Mouse (Mus musculus) heart, embryonic 14.5 days (tissue): ENCODE data around the gene Zdhhc19. TPM values are rescaled to one million over a fixed set of nuclear protein-coding genes. Genes with fewer than 3 reads are reported as not detected.
A peak's percentile ranks its signal among the peaks of the same experiment; 100 is the strongest.

Source experiments
- ATAC-seq: fragments of 200-750 bp; cut with Nextera tagmentation; 2 replicates; pipeline ENCODE4 v1.8.0; 2017; ENCODE audit warnings: low read depth, moderate TSS enrichment; ENCODE audit not compliant: insufficient number of reproducible peaks, insufficient read depth, low FRiP score
- H3K27ac ChIP-seq, 2 experiments: fragments of 200-500 bp in 1 of 2; fragments of 300-500 bp in 1 of 2; sonication (generic) in 1 of 2; replicated peaks in 1 of 2; 2 replicates each; pipeline ENCODE4 v1.5.1; 2012 to 2014; ENCODE audit warnings: low read depth in 2 of 2, low read length in 2 of 2, control low read depth in 1 of 2, mild to moderate bottlenecking in 1 of 2, mixed read lengths in 1 of 2; ENCODE audit not compliant: control insufficient read depth in 1 of 2, insufficient read depth in 1 of 2
- H3K27me3 ChIP-seq: fragments of 300-500 bp; sonication (generic); 2 replicates; pipeline ENCODE4 v1.6.1; 2014; ENCODE audit warnings: mild to moderate bottlenecking, low read length, control low read depth; ENCODE audit not compliant: control insufficient read depth, insufficient read depth
- H3K36me3 ChIP-seq: fragments of 300-500 bp; sonication (generic); 2 replicates; pipeline ENCODE4 v1.6.1; 2014; ENCODE audit warnings: mild to moderate bottlenecking, control low read depth, low read length, mixed read lengths; ENCODE audit not compliant: control insufficient read depth, insufficient read depth
- H3K4me1 ChIP-seq, 2 experiments: fragments of 200-500 bp in 1 of 2; fragments of 300-500 bp in 1 of 2; sonication (generic) in 1 of 2; 2 replicates each; pipeline ENCODE4 v1.6.1; 2012 to 2014; ENCODE audit warnings: low read length in 2 of 2, control low read depth in 1 of 2, mixed read lengths in 1 of 2; ENCODE audit not compliant: control insufficient read depth in 2 of 2, insufficient read depth in 2 of 2
- H3K4me2 ChIP-seq: fragments of 300-500 bp; sonication (generic); 2 replicates; pipeline ENCODE4 v1.6.1; 2014; ENCODE audit warnings: mild to moderate bottlenecking, low read length
- H3K4me3 ChIP-seq, 2 experiments: fragments of 200-500 bp in 1 of 2; fragments of 300-500 bp in 1 of 2; sonication (generic) in 1 of 2; 2 replicates each; pipeline ENCODE4 v1.5.1; 2012 to 2014; ENCODE audit warnings: low read length in 2 of 2, mild to moderate bottlenecking in 2 of 2, control low read depth in 1 of 2, low read depth in 1 of 2, moderate library complexity in 1 of 2; ENCODE audit not compliant: control insufficient read depth in 1 of 2, insufficient read depth in 1 of 2
- H3K9ac ChIP-seq: fragments of 300-500 bp; sonication (generic); 2 replicates; pipeline ENCODE4 v1.6.1; 2014; ENCODE audit warnings: mild to moderate bottlenecking, low read length
- H3K9me3 ChIP-seq: fragments of 300-500 bp; sonication (generic); 2 replicates; pipeline ENCODE4 v1.6.1; 2016; ENCODE audit warnings: low read length, control low read depth; ENCODE audit not compliant: control insufficient read depth
- WGBS: fragments of 180-500 bp; shearing (Covaris S2); extraction: QIAGEN DNeasy Blood & Tissue Kit; methylation state at CpG from one replicate; pipeline ENCODE4 v1.1.7; 2014; 5-methylcytosine and 5-hydroxymethylcytosine counted together
- polyA plus RNA-seq: library from polyadenylated mRNA; unstranded; fragments of >200 nt; fragmentation: Nextera tagmentation; extraction: Ambion mirVana; gene quantifications from 2 replicates; pipeline ENCODE4 v1.2.1, GENCODE M21; 2014

Gene Zdhhc19
- polyA plus RNA-seq, 1 experiment from 2014 or later, result not detected

- H3K9me3 ChIP-seq, result no peaks in the 10 kb centered on the region
- H3K9ac ChIP-seq, result no peak overlapping the region
- no peaks in the 10 kb centered on the region for H3K27me3 ChIP-seq
- H3K27ac ChIP-seq, result no peak overlapping the region
- peaks cover 4% of the 10 kb centered on the region in 2 experiments; a peak in 3 of 4 replicates for H3K4me1 ChIP-seq
- 49% methylated on average over 10 of the region's 10 CpGs for WGBS
- H3K36me3 ChIP-seq, result no peaks in the 10 kb centered on the region
- no peak overlapping the region for H3K4me2 ChIP-seq
- H3K4me3 ChIP-seq, result no peak overlapping the region
- no peak for ATAC-seq
Observed at GRCm38 (mm10) chr16:32547156-32548068, 51.3 kb downstream of the Zdhhc19 start.

DNA sequence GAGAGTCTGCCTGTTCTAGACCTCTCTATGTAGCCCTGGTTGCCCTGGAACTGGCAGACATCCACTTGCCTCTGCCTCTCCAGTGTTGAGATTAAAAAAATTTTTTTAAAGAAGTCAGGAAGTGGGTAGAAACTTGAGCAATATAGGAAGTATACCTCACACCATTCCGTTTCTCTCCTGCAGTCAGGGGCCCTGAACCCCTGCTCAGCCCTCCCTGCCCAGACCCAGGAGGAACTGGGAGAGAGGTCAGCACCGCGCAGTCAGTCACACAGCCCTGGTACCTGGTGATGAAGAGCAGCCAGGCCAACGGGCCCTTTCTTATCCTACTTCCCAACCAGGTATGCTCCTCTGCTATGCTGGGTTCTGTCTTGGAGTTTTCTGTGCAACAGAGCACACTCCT is 54.0 kb downstream of the Zdhhc19 start:
- 77% methylated on average over 4 of the region's 4 CpGs for WGBS

GRCm38 (mm10) chr16:32550487-32550886 is 54.4 kb downstream of the Zdhhc19 start:
- ATAC-seq, result no peak
- 79% methylated on average over 5 of the region's 5 CpGs for WGBS
- H3K4me2 ChIP-seq, result no peak overlapping the region
- H3K4me1 ChIP-seq, result peaks cover 4% of the 10 kb centered on the region in 2 experiments; a peak in 3 of 4 replicates
- H3K27ac ChIP-seq, result no peak overlapping the region
- H3K36me3 ChIP-seq, result no peaks in the 10 kb centered on the region
- no peak overlapping the region for H3K9ac ChIP-seq
- no peak overlapping the region for H3K4me3 ChIP-seq
- H3K27me3 ChIP-seq, result no peaks in the 10 kb centered on the region
- no peaks in the 10 kb centered on the region for H3K9me3 ChIP-seq

More for the DNA sequence above, 54.0 kb downstream of the Zdhhc19 start:
- Histone ChIP-seq H3K4me2 (no peak overlapping the region), H3K4me3 (no peak overlapping the region), H3K9me3 (no peaks in the 10 kb centered on the region), H3K27me3 (no peaks in the 10 kb centered on the region), H3K4me1 (peaks cover 4% of the 10 kb centered on the region in 2 experiments; a peak in 3 of 4 replicates), H3K27ac (no peak overlapping the region), H3K36me3 (no peaks in the 10 kb centered on the region), H3K9ac (no peak overlapping the region)
- ATAC-seq, result no peak

DNA sequence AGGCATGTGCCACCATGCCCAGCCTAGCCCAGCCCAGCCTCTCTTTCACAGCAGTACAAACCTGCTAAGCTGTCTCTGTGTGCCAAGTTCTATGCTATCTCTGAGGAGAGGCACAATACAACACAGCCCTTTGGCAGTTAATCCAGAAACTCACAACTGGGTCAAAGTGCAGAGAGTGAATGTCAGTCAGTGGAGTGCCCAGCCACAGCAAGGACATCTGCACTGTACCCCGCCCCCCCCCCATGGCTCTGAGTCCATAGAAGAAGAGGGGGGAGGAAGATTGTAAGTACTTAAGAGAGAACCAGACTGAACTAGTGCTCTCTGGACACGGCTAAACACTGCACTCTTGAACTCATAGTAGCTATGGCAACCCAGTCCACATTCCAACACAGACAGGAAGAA is 55.3 kb downstream of the Zdhhc19 start:
- H3K4me2 ChIP-seq, result no peak overlapping the region
- H3K9me3 ChIP-seq, result no peaks in the 10 kb centered on the region
- WGBS, result 26% methylated on average over 2 of the region's 2 CpGs
- H3K27ac ChIP-seq, result no peak overlapping the region
- no peaks in the 10 kb centered on the region for H3K36me3 ChIP-seq
- ATAC-seq, result peak; percentile 21; the same call in 1 of the 2 replicates
- H3K4me1 ChIP-seq, result peaks cover 4% of the 10 kb centered on the region in 2 experiments; a peak in 3 of 4 replicates
- no peaks in the 10 kb centered on the region for H3K27me3 ChIP-seq
- H3K4me3 ChIP-seq, result no peak overlapping the region
- H3K9ac ChIP-seq, result no peak overlapping the region

DNA sequence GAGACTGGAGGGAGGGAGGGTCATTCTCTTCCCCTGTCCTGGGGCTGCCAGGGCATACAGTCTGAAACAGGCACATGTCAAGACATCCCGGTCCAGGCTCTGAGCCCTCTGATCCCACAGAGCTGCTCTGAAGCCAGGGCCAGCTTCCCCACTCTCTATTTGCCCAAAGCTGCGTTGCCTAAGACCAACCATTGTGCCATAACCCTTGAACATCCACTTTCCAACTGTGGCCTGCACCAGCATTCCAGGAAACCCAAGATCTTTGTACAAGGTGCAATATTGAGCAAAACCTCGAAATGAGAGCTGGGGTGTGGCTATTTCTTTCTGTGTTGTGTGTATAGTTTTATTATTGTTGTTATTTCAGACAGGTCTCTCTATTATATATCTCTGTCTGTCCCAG is 59.5 kb downstream of the Zdhhc19 start:
- WGBS, result 76% methylated on average over 3 of the region's 3 CpGs
- ATAC-seq, result no peak
- no peak overlapping the region for H3K4me3 ChIP-seq

DNA sequence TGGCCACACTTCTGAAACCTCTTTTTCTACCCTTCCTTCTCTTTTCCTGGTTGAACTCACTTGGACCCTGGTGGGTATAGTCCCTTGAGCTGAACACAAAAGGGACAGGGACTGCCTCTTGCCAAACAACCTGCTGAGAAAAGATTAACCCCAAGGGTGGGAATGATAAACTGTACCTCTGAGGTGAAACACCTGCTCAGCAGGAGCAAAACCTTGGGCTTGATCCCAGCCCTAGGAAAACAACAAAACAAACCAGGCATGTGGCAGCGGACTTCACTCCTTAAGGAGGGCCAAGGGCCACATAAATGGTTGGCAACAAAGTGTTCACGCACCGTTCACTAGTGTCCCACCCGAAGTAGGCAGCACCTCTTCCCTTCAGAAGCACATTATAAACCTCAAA is 63.4 kb downstream of the Zdhhc19 start:
- peaks cover 3% of the 10 kb centered on the region; the same call in 1 of the 2 replicates for H3K9me3 ChIP-seq
- H3K4me1 ChIP-seq, result no peaks in the 10 kb centered on the region
- ATAC-seq, result no peak

More for the DNA sequence above, 59.5 kb downstream of the Zdhhc19 start:
- Histone ChIP-seq H3K9me3 (no peaks in the 10 kb centered on the region), H3K4me2 (no peak overlapping the region), H3K27ac (no peak overlapping the region), H3K36me3 (no peaks in the 10 kb centered on the region), H3K9ac (no peak overlapping the region), H3K27me3 (no peaks in the 10 kb centered on the region), H3K4me1 (peaks cover 4% of the 10 kb centered on the region in 2 experiments; a peak in 3 of 4 replicates)

GRCm38 (mm10) chr16:32563056-32563793 is 67.2 kb downstream of the Zdhhc19 start:
- H3K4me1 ChIP-seq, result peaks cover 6 to 7% of the 10 kb centered on the region in 2 experiments
- no peaks in the 10 kb centered on the region for H3K27me3 ChIP-seq
- H3K36me3 ChIP-seq, result no peaks in the 10 kb centered on the region
- peaks cover 7% of the 10 kb centered on the region; the same call in 1 of the 2 replicates for H3K9me3 ChIP-seq
- H3K4me3 ChIP-seq, result no peak overlapping the region
- no peak for ATAC-seq
- H3K9ac ChIP-seq, result no peak overlapping the region
- H3K27ac ChIP-seq, result no peak overlapping the region
- no peak overlapping the region for H3K4me2 ChIP-seq
- 69% methylated on average over 5 of the region's 5 CpGs for WGBS

More for the DNA sequence above, 63.4 kb downstream of the Zdhhc19 start:
- Histone ChIP-seq H3K4me3 (no peak overlapping the region), H3K36me3 (no peaks in the 10 kb centered on the region), H3K9ac (no peak overlapping the region), H3K27ac (no peak overlapping the region), H3K27me3 (no peaks in the 10 kb centered on the region), H3K4me2 (no peak overlapping the region)
- 73% methylated on average over 4 of the region's 4 CpGs for WGBS
